Mouse (Mus musculus) megakaryocyte, embryonic 14.5 days (primary cell): ENCODE measurements around the gene Acot7.

Experiments
- FLI1 ChIP-seq: IDR thresholded peaks from 2 replicates; pipeline ENCODE4 v1.6.1; 2012; ENCODE audit warnings: low read length, inconsistent platforms, mixed read lengths
- GATA1 ChIP-seq: IDR thresholded peaks from 3 replicates; pipeline ENCODE4 v1.6.1; 2012; ENCODE audit warnings: mixed read lengths, low read length, inconsistent platforms, borderline replicate concordance

GRCm38 (mm10) chr4:152157779-152158584 lies 20.0 kb upstream of the Acot7 start:
- no peak for TF ChIP-seq FLI1
- no peak for TF ChIP-seq GATA1
